Mouse (Mus musculus): ENCODE data around the gene Pcbd1. TPM values are rescaled to one million over a fixed set of nuclear protein-coding genes. Genes with fewer than 3 reads are reported as not detected.

Pcbd1 gene
- polyA plus RNA-seq, 1 experiment from 2014 or later = 50.4 TPM

GRCm38 (mm10) chr10:61064635-61065034 is 24.5 kb upstream of the Pcbd1 start:
- ATAC-seq = no peak

GRCm38 (mm10) chr10:61065287-61066005 is 23.7 kb upstream of the Pcbd1 start:
- Histone ChIP-seq H3K36me3 (ENCODE audit: control insufficient read depth, insufficient read depth, low read length) (no peaks in the 10 kb centered on the region), H3K4me1 (ENCODE audit: control insufficient read depth, insufficient read depth, low read depth, low read length) (peaks cover 3% of the 10 kb centered on the region), H3K27me3 (replicated peaks; ENCODE audit: control insufficient read depth, insufficient read depth, low read length) (no peaks in the 10 kb centered on the region), H3K4me3 (ENCODE audit: low read length) (no peak overlapping the region), H3K27ac (ENCODE audit: low read depth, low read length) (no peak overlapping the region), H3K9ac (ENCODE audit: low read depth, low read length) (no peak overlapping the region), H3K4me2 (ENCODE audit: low read length) (no peak overlapping the region), H3K9me3 (ENCODE audit: control insufficient read depth, low read length) (no peaks in the 10 kb centered on the region)
- no peak for ATAC-seq
- WGBS = 51% methylated on average over 13 of the region's 13 CpGs

More at GRCm38 (mm10) chr10:61064635-61065034, 24.5 kb upstream of the Pcbd1 start:
- H3K9me3 ChIP-seq (ENCODE audit: control insufficient read depth, low read length) = no peaks in the 10 kb centered on the region
- 21% methylated on average over 8 of the region's 8 CpGs for WGBS
- no peak overlapping the region for H3K4me3 ChIP-seq (ENCODE audit: low read length)
- no peaks in the 10 kb centered on the region for H3K27me3 ChIP-seq (replicated peaks; ENCODE audit: control insufficient read depth, insufficient read depth, low read length)
- H3K27ac ChIP-seq (ENCODE audit: low read depth, low read length) = no peak overlapping the region
- no peak overlapping the region for H3K9ac ChIP-seq (ENCODE audit: low read depth, low read length)
- H3K4me1 ChIP-seq (ENCODE audit: control insufficient read depth, insufficient read depth, low read depth, low read length) = peaks cover 3% of the 10 kb centered on the region
- no peaks in the 10 kb centered on the region for H3K36me3 ChIP-seq (ENCODE audit: control insufficient read depth, insufficient read depth, low read length)
- H3K4me2 ChIP-seq (ENCODE audit: low read length) = no peak overlapping the region

GRCm38 (mm10) chr10:61068436-61069192 is 20.5 kb upstream of the Pcbd1 start:
- H3K27ac ChIP-seq (ENCODE audit: low read depth, low read length) = no peak overlapping the region
- H3K4me1 ChIP-seq (ENCODE audit: control insufficient read depth, insufficient read depth, low read depth, low read length) = peaks cover 3% of the 10 kb centered on the region
- no peak for ATAC-seq
- H3K36me3 ChIP-seq (ENCODE audit: control insufficient read depth, insufficient read depth, low read length) = no peaks in the 10 kb centered on the region
- 3% methylated on average over 8 of the region's 8 CpGs for WGBS
- H3K4me2 ChIP-seq (ENCODE audit: low read length) = no peak overlapping the region
- H3K9me3 ChIP-seq (ENCODE audit: control insufficient read depth, low read length) = no peaks in the 10 kb centered on the region
- H3K9ac ChIP-seq (ENCODE audit: low read depth, low read length) = no peak overlapping the region
- H3K4me3 ChIP-seq (ENCODE audit: low read length) = no peak overlapping the region
- no peaks in the 10 kb centered on the region for H3K27me3 ChIP-seq (replicated peaks; ENCODE audit: control insufficient read depth, insufficient read depth, low read length)

GRCm38 (mm10) chr10:61069248-61069647 is 19.9 kb upstream of the Pcbd1 start:
- no peak overlapping the region for H3K27ac ChIP-seq (ENCODE audit: low read depth, low read length)
- no peak overlapping the region for H3K9ac ChIP-seq (ENCODE audit: low read depth, low read length)
- no peaks in the 10 kb centered on the region for H3K36me3 ChIP-seq (ENCODE audit: control insufficient read depth, insufficient read depth, low read length)
- peak overlapping the region; percentile 27; the same call in 1 of the 2 replicates for H3K4me2 ChIP-seq (ENCODE audit: low read length)
- H3K27me3 ChIP-seq (replicated peaks; ENCODE audit: control insufficient read depth, insufficient read depth, low read length) = no peaks in the 10 kb centered on the region
- peaks cover 3% of the 10 kb centered on the region for H3K4me1 ChIP-seq (ENCODE audit: control insufficient read depth, insufficient read depth, low read depth, low read length)
- ATAC-seq = no peak
- no peaks in the 10 kb centered on the region for H3K9me3 ChIP-seq (ENCODE audit: control insufficient read depth, low read length)
- H3K4me3 ChIP-seq (ENCODE audit: low read length) = no peak overlapping the region
- WGBS = 11% methylated on average over 13 of the region's 13 CpGs

GRCm38 (mm10) chr10:61072324-61072723 is 16.8 kb upstream of the Pcbd1 start:
- no peak overlapping the region for H3K4me2 ChIP-seq (ENCODE audit: low read length)
- WGBS = 18% methylated on average over 16 of the region's 16 CpGs
- H3K9ac ChIP-seq (ENCODE audit: low read depth, low read length) = no peak overlapping the region
- H3K9me3 ChIP-seq (ENCODE audit: control insufficient read depth, low read length) = no peaks in the 10 kb centered on the region
- H3K27ac ChIP-seq (ENCODE audit: low read depth, low read length) = no peak overlapping the region
- H3K4me3 ChIP-seq (ENCODE audit: low read length) = no peak overlapping the region
- ATAC-seq = no peak
- H3K4me1 ChIP-seq (ENCODE audit: control insufficient read depth, insufficient read depth, low read depth, low read length) = peaks cover 3% of the 10 kb centered on the region
- H3K36me3 ChIP-seq (ENCODE audit: control insufficient read depth, insufficient read depth, low read length) = no peaks in the 10 kb centered on the region
- no peaks in the 10 kb centered on the region for H3K27me3 ChIP-seq (replicated peaks; ENCODE audit: control insufficient read depth, insufficient read depth, low read length)

- no peak overlapping the region for H3K4me2 ChIP-seq (ENCODE audit: low read length)
- H3K27me3 ChIP-seq (replicated peaks; ENCODE audit: control insufficient read depth, insufficient read depth, low read length) = no peaks in the 10 kb centered on the region
- H3K27ac ChIP-seq (ENCODE audit: low read depth, low read length) = no peak overlapping the region
- H3K9ac ChIP-seq (ENCODE audit: low read depth, low read length) = no peak overlapping the region
- ATAC-seq = no peak
- no peaks in the 10 kb centered on the region for H3K4me1 ChIP-seq (ENCODE audit: control insufficient read depth, insufficient read depth, low read depth, low read length)
- no peaks in the 10 kb centered on the region for H3K36me3 ChIP-seq (ENCODE audit: control insufficient read depth, insufficient read depth, low read length)
- whole genome bisulfite sequencing = 6% methylated on average over 1 of the region's 1 CpGs
- H3K9me3 ChIP-seq (ENCODE audit: control insufficient read depth, low read length) = no peaks in the 10 kb centered on the region
- no peak overlapping the region for H3K4me3 ChIP-seq (ENCODE audit: low read length)
These were observed 14.5 kb upstream of the Pcbd1 start for GRCm38 (mm10) chr10:61074643-61075042.

GRCm38 (mm10) chr10:61075607-61076006 is 13.5 kb upstream of the Pcbd1 start:
- no peak overlapping the region for H3K4me2 ChIP-seq (ENCODE audit: low read length)
- H3K27me3 ChIP-seq (replicated peaks; ENCODE audit: control insufficient read depth, insufficient read depth, low read length) = no peaks in the 10 kb centered on the region
- no peak overlapping the region for H3K27ac ChIP-seq (ENCODE audit: low read depth, low read length)
- peaks cover 4% of the 10 kb centered on the region for H3K4me1 ChIP-seq (ENCODE audit: control insufficient read depth, insufficient read depth, low read depth, low read length)
- no peaks in the 10 kb centered on the region for H3K9me3 ChIP-seq (ENCODE audit: control insufficient read depth, low read length)
- no peak overlapping the region for H3K4me3 ChIP-seq (ENCODE audit: low read length)
- WGBS = 96% methylated on average over 3 of the region's 3 CpGs
- H3K36me3 ChIP-seq (ENCODE audit: control insufficient read depth, insufficient read depth, low read length) = no peaks in the 10 kb centered on the region
- no peak for ATAC-seq
- no peak overlapping the region for H3K9ac ChIP-seq (ENCODE audit: low read depth, low read length)

- no peaks in the 10 kb centered on the region for H3K27me3 ChIP-seq (replicated peaks; ENCODE audit: control insufficient read depth, insufficient read depth, low read length)
- peak; percentile 96 for ATAC-seq
- H3K27ac ChIP-seq (ENCODE audit: low read depth, low read length) = no peak overlapping the region
- no peaks in the 10 kb centered on the region for H3K36me3 ChIP-seq (ENCODE audit: control insufficient read depth, insufficient read depth, low read length)
- peaks cover 4% of the 10 kb centered on the region for H3K4me1 ChIP-seq (ENCODE audit: control insufficient read depth, insufficient read depth, low read depth, low read length)
- no peak overlapping the region; the same call in 1 of the 2 replicates for H3K4me3 ChIP-seq (ENCODE audit: low read length)
- no peaks in the 10 kb centered on the region for H3K9me3 ChIP-seq (ENCODE audit: control insufficient read depth, low read length)
- WGBS = 38% methylated on average over 14 of the region's 14 CpGs
- peak overlapping the region; percentile 47 for H3K4me2 ChIP-seq (ENCODE audit: low read length)
- H3K9ac ChIP-seq (ENCODE audit: low read depth, low read length) = peak overlapping the region; percentile 38
These were observed 8.8 kb upstream of the Pcbd1 start for GRCm38 (mm10) chr10:61080227-61080930.

- 85% methylated on average over 11 of the region's 11 CpGs for WGBS
- Histone ChIP-seq H3K4me1 (ENCODE audit: control insufficient read depth, insufficient read depth, low read depth, low read length) (peaks cover 4% of the 10 kb centered on the region), H3K27me3 (replicated peaks; ENCODE audit: control insufficient read depth, insufficient read depth, low read length) (no peaks in the 10 kb centered on the region), H3K4me2 (ENCODE audit: low read length) (no peak overlapping the region), H3K4me3 (ENCODE audit: low read length) (no peak overlapping the region), H3K9me3 (ENCODE audit: control insufficient read depth, low read length) (no peaks in the 10 kb centered on the region), H3K27ac (ENCODE audit: low read depth, low read length) (no peak overlapping the region), H3K9ac (ENCODE audit: low read depth, low read length) (no peak overlapping the region), H3K36me3 (ENCODE audit: control insufficient read depth, insufficient read depth, low read length) (no peaks in the 10 kb centered on the region)
- ATAC-seq = no peak
These were observed 8.2 kb upstream of the Pcbd1 start for GRCm38 (mm10) chr10:61080931-61081255.

Measured in hindbrain, embryonic 16.5 days (tissue).